Mouse (Mus musculus) lung, embryonic 14.5 days (tissue): Measurements from ENCODE around the gene Shisa8. TPM values are rescaled to one million over a fixed set of nuclear protein-coding genes. Genes with fewer than 3 reads are reported as not detected.

Source experiments
- ATAC-seq: fragments of 200-750 bp; cut with Nextera tagmentation; 2 replicates; pipeline ENCODE4 v1.8.0; 2017; ENCODE audit warnings: mild to moderate bottlenecking, moderate TSS enrichment, moderate library complexity; ENCODE audit not compliant: insufficient read depth
- DNase-seq: peaks from one replicate; pipeline ENCODE4 v3.0.0-alpha.2; 2015
- H3K27ac ChIP-seq: fragments of 300-500 bp; sonication (generic); 2 replicates; pipeline ENCODE4 v1.5.1; 2014; ENCODE audit warnings: low read depth, mild to moderate bottlenecking, moderate library complexity
- H3K27me3 ChIP-seq: fragments of 300-500 bp; sonication (generic); 2 replicates; pipeline ENCODE4 v1.6.1; 2014; ENCODE audit warnings: low read length, control low read depth; ENCODE audit not compliant: insufficient read depth
- H3K36me3 ChIP-seq: fragments of 300-500 bp; sonication (generic); 2 replicates; pipeline ENCODE4 v1.6.1; 2014; ENCODE audit warnings: control low read depth; ENCODE audit not compliant: insufficient read depth
- H3K4me1 ChIP-seq: fragments of 300-500 bp; sonication (generic); 2 replicates; pipeline ENCODE4 v1.6.1; 2014; ENCODE audit warnings: antibody characterized with exemption, control low read depth; ENCODE audit not compliant: insufficient read depth
- H3K4me2 ChIP-seq: fragments of 300-500 bp; sonication (generic); 2 replicates; pipeline ENCODE4 v1.6.1; 2014; ENCODE audit warnings: mild to moderate bottlenecking
- H3K4me3 ChIP-seq: fragments of 300-500 bp; sonication (generic); 2 replicates; pipeline ENCODE4 v1.5.1; 2014; ENCODE audit warnings: low read depth, low read length
- H3K9ac ChIP-seq: fragments of 300-500 bp; sonication (generic); 2 replicates; pipeline ENCODE4 v1.6.1; 2014
- H3K9me3 ChIP-seq: fragments of 300-500 bp; sonication (generic); 2 replicates; pipeline ENCODE4 v1.6.1; 2016; ENCODE audit warnings: low read depth, low read length, control low read depth
- CTCF ChIP-seq: IDR thresholded peaks from 2 replicates; pipeline ENCODE4 v1.5.1; 2016; ENCODE audit warnings: antibody characterized with exemption, low read depth
- WGBS: fragments of 180-500 bp; shearing (Covaris S2); extraction: QIAGEN DNeasy Blood & Tissue Kit; methylation state at CpG from one replicate; pipeline ENCODE4 v1.1.7; 2014; 5-methylcytosine and 5-hydroxymethylcytosine counted together
- polyA plus RNA-seq: library from polyadenylated mRNA; unstranded; fragments of >200 nt; fragmentation: Nextera tagmentation; extraction: Ambion mirVana; gene quantifications from 2 replicates; pipeline ENCODE4 v1.2.1, GENCODE M21; 2014

Shisa8 gene
- polyA plus RNA-seq, 1 experiment from 2014 or later: 0.20 TPM

- ATAC-seq (peak; percentile 59; the same call in 1 of the 2 replicates), DNase-seq (peak; percentile 64)
- H3K4me2 ChIP-seq: peak within 1 kb of the TSS; percentile 65
- 2% methylated on average over 43 of the region's 44 CpGs for WGBS
- H3K36me3 ChIP-seq: no peaks in the 10 kb centered on the region
- no peaks in the 10 kb centered on the region for H3K9me3 ChIP-seq
- peaks cover 4% of the 10 kb centered on the region; the same call in 1 of the 2 replicates for H3K4me1 ChIP-seq
- H3K27me3 ChIP-seq: peaks cover 31% of the 10 kb centered on the region
- no peak within 1 kb of the TSS for H3K27ac ChIP-seq
- no peak for TF ChIP-seq CTCF
- H3K4me3 ChIP-seq: peak within 1 kb of the TSS; percentile 30
- H3K9ac ChIP-seq: no peak within 1 kb of the TSS
Observed at GRCm38 (mm10) chr15:82223657-82224601, 11.3 kb upstream of the Shisa8 start, which contains the start of gene Tnfrsf13c. TSS of gene Tnfrsf13c (minus strand) at chr15:82224369.

GRCm38 (mm10) chr15:82223251-82223650, 10.6 kb upstream of the Shisa8 start:
- no peaks in the 10 kb centered on the region for H3K36me3 ChIP-seq
- no peak overlapping the region for H3K9ac ChIP-seq
- DNase-seq (no peak), ATAC-seq (no peak)
- no peak overlapping the region for H3K4me2 ChIP-seq
- H3K9me3 ChIP-seq: no peaks in the 10 kb centered on the region
- no peak for TF ChIP-seq CTCF
- no peak overlapping the region for H3K4me3 ChIP-seq
- no peak overlapping the region for H3K27ac ChIP-seq
- WGBS: 18% methylated on average over 7 of the region's 7 CpGs
- peaks cover 4% of the 10 kb centered on the region; the same call in 1 of the 2 replicates for H3K4me1 ChIP-seq
- H3K27me3 ChIP-seq: peaks cover 31% of the 10 kb centered on the region

DNA sequence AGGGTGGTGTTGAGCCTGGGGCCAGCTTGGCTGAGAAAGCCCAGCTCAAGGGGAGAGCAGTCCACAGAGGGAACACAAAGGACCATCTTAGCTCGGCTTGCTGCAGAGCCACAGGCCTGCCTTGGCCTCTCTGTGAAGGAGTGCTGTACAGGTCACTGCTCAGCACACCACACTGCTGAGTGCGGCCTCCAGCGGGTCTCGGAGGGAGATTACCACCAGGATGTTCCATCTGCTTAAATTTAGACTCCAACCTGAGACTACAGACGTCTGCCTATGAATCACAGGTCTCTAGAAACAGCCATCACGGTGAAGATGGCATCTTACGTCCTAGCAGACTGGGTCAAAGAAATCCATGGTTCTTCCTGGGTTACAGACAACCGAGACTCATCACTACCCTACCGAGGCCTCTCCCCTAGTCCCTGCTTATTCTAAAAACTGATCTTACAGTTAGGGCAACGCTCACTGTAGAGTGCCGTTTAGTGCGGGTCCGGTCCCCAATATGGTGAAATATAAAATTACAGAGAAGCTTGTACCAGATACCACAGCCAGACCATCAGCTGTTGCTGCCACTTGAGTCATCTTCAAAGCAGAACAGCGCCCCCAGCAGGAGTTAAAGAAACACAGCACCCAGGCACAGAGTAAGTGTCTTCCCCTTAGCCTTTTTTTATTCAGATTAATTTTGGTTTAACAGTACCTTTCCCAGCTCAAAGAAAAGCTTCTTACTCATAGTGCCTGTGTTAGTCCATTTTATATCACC, 8.7 kb upstream of the Shisa8 start:
- DNase-seq: no peak
- no peak for TF ChIP-seq CTCF
- Histone ChIP-seq H3K9ac (no peak overlapping the region), H3K9me3 (no peaks in the 10 kb centered on the region), H3K4me3 (no peak overlapping the region), H3K4me2 (no peak overlapping the region), H3K4me1 (peaks cover 4% of the 10 kb centered on the region; the same call in 1 of the 2 replicates), H3K27me3 (peaks cover 42% of the 10 kb centered on the region), H3K36me3 (no peaks in the 10 kb centered on the region), H3K27ac (no peak overlapping the region)
- no peak for ATAC-seq
- WGBS: 68% methylated on average over 14 of the region's 14 CpGs

DNA sequence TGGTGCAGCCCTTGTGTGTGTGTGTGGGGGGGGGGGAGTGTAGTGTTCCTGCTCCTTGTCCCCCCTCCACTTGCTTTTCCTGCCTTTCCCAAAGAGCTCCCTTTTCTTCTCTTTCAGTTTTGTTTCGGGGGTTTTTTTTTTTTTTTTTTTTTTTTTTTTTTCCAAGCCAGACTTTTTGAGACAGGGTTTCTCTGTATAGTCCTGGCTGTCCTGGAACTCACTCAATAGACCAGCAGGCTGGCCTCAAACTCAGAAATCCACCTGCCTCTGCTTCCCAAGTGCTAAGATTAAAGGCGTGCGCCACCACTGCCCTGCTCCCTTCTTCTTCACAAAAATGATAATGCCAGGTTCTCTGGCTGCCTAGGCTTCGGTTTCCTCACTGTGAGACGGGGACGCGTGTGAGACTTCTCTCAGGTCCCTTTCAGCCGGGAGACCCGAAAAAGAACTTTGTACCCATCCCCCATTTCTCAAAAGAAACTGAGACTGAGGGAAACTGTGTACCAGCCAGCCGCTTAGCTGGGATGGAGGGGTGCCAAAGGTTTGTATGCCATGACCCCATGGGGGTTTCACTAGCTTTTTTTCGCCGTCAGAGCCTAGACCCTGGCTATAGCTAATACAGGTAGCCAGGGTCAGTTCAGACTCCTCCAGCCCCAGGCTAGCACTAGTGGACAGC, 7.5 kb upstream of the Shisa8 start:
- H3K27me3 ChIP-seq: peaks cover 50% of the 10 kb centered on the region
- H3K9ac ChIP-seq: no peak overlapping the region
- no peaks in the 10 kb centered on the region for H3K36me3 ChIP-seq
- no peak for DNase-seq
- no peak overlapping the region for H3K27ac ChIP-seq
- H3K4me3 ChIP-seq: no peak overlapping the region
- peaks cover 4% of the 10 kb centered on the region; the same call in 1 of the 2 replicates for H3K4me1 ChIP-seq
- H3K9me3 ChIP-seq: no peaks in the 10 kb centered on the region
- H3K4me2 ChIP-seq: no peak overlapping the region
- WGBS: 63% methylated on average over 12 of the region's 12 CpGs
- ATAC-seq: no peak
- TF ChIP-seq CTCF: no peak

DNA sequence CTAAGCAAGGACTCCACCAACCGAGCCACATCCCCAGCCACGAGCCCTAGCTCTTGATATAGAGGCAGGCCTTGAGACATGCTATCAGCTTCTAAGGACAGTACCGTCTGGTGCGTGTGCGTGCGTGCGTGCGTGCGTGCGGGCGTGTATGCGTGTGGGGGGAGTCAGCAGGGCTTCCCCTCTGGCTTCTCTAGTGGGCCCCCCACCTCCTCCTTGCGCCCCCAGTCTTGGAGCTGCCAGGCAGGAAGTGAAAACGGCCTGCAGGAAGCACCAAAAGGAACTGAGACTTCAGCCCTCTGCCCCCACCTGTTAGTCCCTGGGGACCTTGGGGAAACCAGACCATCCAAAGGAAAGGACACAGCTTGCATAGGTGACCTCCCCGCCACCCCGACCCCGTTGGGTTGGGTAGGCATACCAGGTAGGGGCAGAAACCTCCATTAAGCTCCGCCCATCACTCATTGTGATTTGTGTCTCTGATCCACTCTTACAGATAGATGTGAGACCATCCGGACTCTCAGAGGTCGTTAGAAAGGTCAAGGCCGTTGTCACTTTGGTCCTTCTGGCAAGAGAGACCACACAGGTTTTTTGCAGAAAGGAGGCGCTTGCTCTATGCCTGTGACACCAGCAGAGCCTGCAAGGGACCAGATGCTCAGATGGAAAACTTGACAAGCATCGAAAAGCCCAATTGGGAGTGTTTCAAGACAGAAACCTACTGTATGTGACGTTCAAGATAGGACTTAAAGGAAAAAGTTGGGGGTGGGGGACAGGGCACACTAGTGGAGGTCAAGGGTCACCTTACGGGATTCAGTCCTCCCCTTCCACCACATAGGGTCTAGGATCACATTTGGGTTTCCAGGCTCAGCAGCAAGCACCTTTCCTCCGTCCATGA, 6.4 kb upstream of the Shisa8 start:
- H3K4me1 ChIP-seq: no peaks in the 10 kb centered on the region
- H3K27me3 ChIP-seq: peaks cover 50% of the 10 kb centered on the region
- ATAC-seq (no peak), DNase-seq (no peak)
- no peaks in the 10 kb centered on the region for H3K36me3 ChIP-seq
- no peak overlapping the region for H3K4me2 ChIP-seq
- TF ChIP-seq CTCF: no peak
- no peak overlapping the region for H3K4me3 ChIP-seq
- no peak overlapping the region for H3K9ac ChIP-seq
- no peak overlapping the region for H3K27ac ChIP-seq
- H3K9me3 ChIP-seq: no peaks in the 10 kb centered on the region
- 74% methylated on average over 26 of the region's 26 CpGs for WGBS

GRCm38 (mm10) chr15:82217980-82218379, 5.4 kb upstream of the Shisa8 start:
- H3K4me2 ChIP-seq: no peak overlapping the region
- H3K27me3 ChIP-seq: peaks cover 50% of the 10 kb centered on the region
- no peaks in the 10 kb centered on the region for H3K4me1 ChIP-seq
- H3K4me3 ChIP-seq: no peak overlapping the region
- DNase-seq (no peak), ATAC-seq (no peak)
- no peaks in the 10 kb centered on the region for H3K9me3 ChIP-seq
- TF ChIP-seq CTCF: no peak
- H3K36me3 ChIP-seq: no peaks in the 10 kb centered on the region
- H3K27ac ChIP-seq: no peak overlapping the region
- 29% methylated on average over 9 of the region's 9 CpGs for WGBS
- no peak overlapping the region for H3K9ac ChIP-seq
